Mouse (Mus musculus) MEL (cell line): Measurements from ENCODE around the gene Hrh1. TPM values are rescaled to one million over a fixed set of nuclear protein-coding genes. Genes with fewer than 3 reads are reported as not detected.

ENCODE experiments used
- DNase-seq: peaks from one replicate; pipeline ENCODE4 v3.0.0; 2011; ENCODE audit warnings: low read depth, low spot score
- H3K27ac ChIP-seq: 2 replicates; pipeline ENCODE4 v1.5.1; 2012; ENCODE audit warnings: low read depth, mild to moderate bottlenecking, control low read depth, low read length, moderate library complexity; ENCODE audit not compliant: control insufficient read depth
- H3K27me3 ChIP-seq, 2 experiments: fragments of 150-350 bp in 1 of 2; sonication (generic) in 1 of 2; 2 replicates each; pipeline ENCODE4 v1.6.1; 2012; ENCODE audit warnings: low read length in 2 of 2, mild to moderate bottlenecking in 2 of 2, improper control_type of control experiment in 1 of 2, moderate library complexity in 1 of 2; ENCODE audit not compliant: insufficient read depth in 2 of 2, control insufficient read depth in 1 of 2
- H3K36me3 ChIP-seq, 2 experiments: 2 replicates each; pipeline ENCODE4 v1.6.1; 2012 to 2014; ENCODE audit warnings: low read length in 2 of 2, improper control_type of control experiment in 1 of 2, inconsistent platforms in 1 of 2, mild to moderate bottlenecking in 1 of 2; ENCODE audit not compliant: insufficient read depth in 2 of 2, control insufficient read depth in 1 of 2
- H3K4me1 ChIP-seq, 2 experiments: fragments of 150-350 bp in 1 of 2; sonication (generic) in 1 of 2; 2 replicates each; pipeline ENCODE4 v1.6.1; 2012; ENCODE audit warnings: low read length in 2 of 2, improper control_type of control experiment in 1 of 2, mild to moderate bottlenecking in 1 of 2; ENCODE audit not compliant: insufficient read depth in 2 of 2, control insufficient read depth in 1 of 2
- H3K4me3 ChIP-seq, 2 experiments: fragments of 150-350 bp in 1 of 2; sonication (generic) in 1 of 2; 2 replicates each; pipeline ENCODE4 v1.5.1; 2012; ENCODE audit warnings: low read depth in 2 of 2, low read length in 2 of 2, mild to moderate bottlenecking in 2 of 2, moderate library complexity in 2 of 2, control low read depth in 1 of 2, improper control_type of control experiment in 1 of 2; ENCODE audit not compliant: control insufficient read depth in 1 of 2, insufficient read depth in 1 of 2
- H3K79me2 ChIP-seq: 2 replicates; pipeline ENCODE4 v1.6.1; 2012; ENCODE audit warnings: mild to moderate bottlenecking, low read length, moderate library complexity; ENCODE audit not compliant: control insufficient read depth, poor library complexity, insufficient read depth
- H3K9ac ChIP-seq: 2 replicates; pipeline ENCODE4 v1.6.1; 2012; ENCODE audit warnings: low read depth, mild to moderate bottlenecking, control low read depth, low read length, moderate library complexity; ENCODE audit not compliant: control insufficient read depth, poor library complexity, severe bottlenecking
- H3K9me3 ChIP-seq: fragments of 150-350 bp; sonication (generic); replicated peaks from 2 replicates; pipeline ENCODE4 v1.6.1; 2012; ENCODE audit warnings: mild to moderate bottlenecking, low read length, improper control_type of control experiment, moderate library complexity; ENCODE audit not compliant: insufficient read depth
- CHD1 ChIP-seq: IDR thresholded peaks from 2 replicates; pipeline ENCODE4 v1.6.1; 2012; ENCODE audit warnings: low read depth, mild to moderate bottlenecking, inconsistent platforms, low read length, improper control_type of control experiment
- CTCF ChIP-seq, 3 experiments: IDR thresholded peaks in 2 of 3; conservative IDR thresholded peaks in 1 of 3; 2 replicates each; pipeline ENCODE4 v1.5.1; 2011 to 2012; ENCODE audit warnings: low read length in 3 of 3, low read depth in 2 of 3, mild to moderate bottlenecking in 2 of 3, improper control_type of control experiment in 1 of 3, inconsistent platforms in 1 of 3, mixed read lengths in 1 of 3, moderate library complexity in 1 of 3; ENCODE audit not compliant: control insufficient read depth in 1 of 3, insufficient read depth in 1 of 3, poor library complexity in 1 of 3, severe bottlenecking in 1 of 3
- E2F4 ChIP-seq: IDR thresholded peaks from 2 replicates; pipeline ENCODE4 v1.6.1; 2011; ENCODE audit warnings: low read depth, low read length, improper control_type of control experiment, borderline replicate concordance
- EP300 ChIP-seq, 2 experiments: IDR thresholded peaks; 2 replicates each; pipeline ENCODE4 v1.6.1; 2011; ENCODE audit warnings: improper control_type of control experiment in 2 of 2, low read length in 2 of 2, low read depth in 1 of 2, mild to moderate bottlenecking in 1 of 2
- GABPA ChIP-seq: IDR thresholded peaks from 2 replicates; pipeline ENCODE4 v1.6.1; 2012; ENCODE audit warnings: low read depth, mild to moderate bottlenecking, inconsistent platforms, low read length, improper control_type of control experiment, moderate library complexity
- GATA1 ChIP-seq: IDR thresholded peaks from 2 replicates; pipeline ENCODE4 v1.6.1; 2011; ENCODE audit warnings: low read depth, low read length, improper control_type of control experiment
- JUND ChIP-seq: IDR thresholded peaks from 2 replicates; pipeline ENCODE4 v1.6.1; 2011; ENCODE audit warnings: low read depth, mild to moderate bottlenecking, improper control_type of control experiment, low read length
- KAT2A ChIP-seq: conservative IDR thresholded peaks from 2 replicates; pipeline ENCODE4 v1.6.1; 2012; ENCODE audit warnings: low read depth, low read length, improper control_type of control experiment, inconsistent platforms
- MAFK ChIP-seq: IDR thresholded peaks from 2 replicates; pipeline ENCODE4 v1.6.1; 2011; ENCODE audit warnings: low read depth, mild to moderate bottlenecking, low read length, improper control_type of control experiment, borderline replicate concordance
- MAX ChIP-seq: IDR thresholded peaks from 2 replicates; pipeline ENCODE4 v1.6.1; 2011; ENCODE audit warnings: low read length, improper control_type of control experiment
- MEF2A ChIP-seq: IDR thresholded peaks from 2 replicates; pipeline ENCODE4 v1.6.1; 2014; ENCODE audit warnings: low read depth, mild to moderate bottlenecking, inconsistent platforms, low read length, improper control_type of control experiment; ENCODE audit not compliant: poor library complexity, insufficient replicate concordance, severe bottlenecking; ENCODE audit errors: extremely low read depth
- MXI1 ChIP-seq: IDR thresholded peaks from 2 replicates; pipeline ENCODE4 v1.6.1; 2011; ENCODE audit warnings: mild to moderate bottlenecking, low read depth, low read length, improper control_type of control experiment
- NELFE ChIP-seq: IDR thresholded peaks from 2 replicates; pipeline ENCODE4 v1.6.1; 2011; ENCODE audit warnings: low read depth, low read length, improper control_type of control experiment
- POLR2AphosphoS2 ChIP-seq: IDR thresholded peaks from 2 replicates; pipeline ENCODE4 v1.6.1; 2011; ENCODE audit warnings: low read length, improper control_type of control experiment
- POLR2AphosphoS5 ChIP-seq: IDR thresholded peaks from 2 replicates; pipeline ENCODE4 v1.6.1; 2012; ENCODE audit warnings: low read depth, borderline replicate concordance, mild to moderate bottlenecking, inconsistent platforms, low read length, moderate library complexity, mixed read lengths
- RAD21 ChIP-seq: IDR thresholded peaks from 2 replicates; pipeline ENCODE4 v1.6.1; 2011; ENCODE audit warnings: mild to moderate bottlenecking, low read depth, low read length, improper control_type of control experiment
- RCOR1 ChIP-seq: IDR thresholded peaks from 2 replicates; pipeline ENCODE4 v1.6.1; 2012; ENCODE audit warnings: low read depth, mild to moderate bottlenecking, inconsistent platforms, low read length, improper control_type of control experiment
- SMC3 ChIP-seq: IDR thresholded peaks from 2 replicates; pipeline ENCODE4 v1.6.1; 2011; ENCODE audit warnings: low read depth, low read length, improper control_type of control experiment
- UBTF ChIP-seq: IDR thresholded peaks from 2 replicates; pipeline ENCODE4 v1.6.1; 2012; ENCODE audit warnings: low read depth, mild to moderate bottlenecking, inconsistent platforms, low read length, improper control_type of control experiment, moderate library complexity, borderline replicate concordance; ENCODE audit not compliant: insufficient read depth
- USF1 ChIP-seq: IDR thresholded peaks from 2 replicates; pipeline ENCODE4 v1.6.1; 2014; ENCODE audit warnings: low read depth, mild to moderate bottlenecking, inconsistent platforms, low read length, improper control_type of control experiment, moderate library complexity
- ZC3H11A ChIP-seq: IDR thresholded peaks from 2 replicates; pipeline ENCODE4 v1.6.1; 2012; ENCODE audit warnings: low read depth, mild to moderate bottlenecking, inconsistent platforms, low read length, improper control_type of control experiment
- ZKSCAN1 ChIP-seq: IDR thresholded peaks from 2 replicates; pipeline ENCODE4 v1.6.1; 2012; ENCODE audit warnings: low read depth, mild to moderate bottlenecking, inconsistent platforms, low read length, improper control_type of control experiment, moderate library complexity
- ZMIZ1 ChIP-seq: IDR thresholded peaks from 2 replicates; pipeline ENCODE4 v1.6.1; 2012; ENCODE audit warnings: low read depth, mild to moderate bottlenecking, inconsistent platforms, low read length, improper control_type of control experiment, moderate library complexity
- ZNF384 ChIP-seq: IDR thresholded peaks from 2 replicates; pipeline ENCODE4 v1.6.1; 2012; ENCODE audit warnings: low read depth, mild to moderate bottlenecking, inconsistent platforms, low read length, improper control_type of control experiment
- polyA plus RNA-seq, 2 experiments: library from polyadenylated mRNA; stranded (reverse) in 1 of 2; unstranded in 1 of 2; fragments of >175 nt in 1 of 2; fragments of >200 nt in 1 of 2; gene quantifications; 2 replicates each; pipeline versions ENCODE4 v1.2.1 to v1.2.4; 2012; ENCODE audit warnings: low replicate concordance in 2 of 2, low read depth in 1 of 2; ENCODE audit not compliant: insufficient read length in 2 of 2, insufficient read depth in 1 of 2, missing spikeins in 1 of 2
- total RNA-seq: library from RNA; depleted of rRNA; stranded (reverse); fragments of 300-350 nt; gene quantifications from 2 replicates; pipeline ENCODE4 v1.2.3, GENCODE M21; 2012

Hrh1 gene
- total and polyA plus RNA-seq, 3 experiments: not detected

DNA sequence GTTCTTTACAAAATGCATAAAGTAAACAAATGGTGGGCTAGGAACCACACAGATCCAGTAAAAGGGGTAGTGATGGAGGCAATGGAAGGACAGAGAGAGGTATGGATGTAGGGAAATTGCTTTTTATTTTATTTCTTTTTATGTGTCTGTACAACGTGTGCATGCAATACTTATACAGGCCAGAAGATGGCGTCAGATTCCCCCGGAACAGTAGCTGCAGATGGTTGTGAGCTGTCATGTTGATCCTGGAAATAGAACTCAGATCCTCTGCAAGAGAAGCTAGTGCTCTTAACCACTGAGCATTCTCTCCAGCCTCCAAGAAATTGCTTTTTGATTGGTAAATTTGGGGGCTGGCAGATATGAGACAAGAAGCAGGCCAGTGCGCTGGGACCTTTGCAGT, 65.0 kb downstream of the Hrh1 start:
- H3K4me1 ChIP-seq: no peaks in the 10 kb centered on the region
- TF ChIP-seq MEF2A (no peak), RCOR1 (no peak), CHD1 (no peak), MAX (no peak), CTCF (IDR thresholded peaks at IDR 0.05 in 2 of 3, conservative IDR thresholded peaks at IDR 0.05 in 1 of 3; ENCODE audit: control insufficient read depth in 1 of 3, insufficient read depth in 1 of 3, low read depth in 2 of 3, low read length in 3 of 3, poor library complexity in 1 of 3, severe bottlenecking in 1 of 3) (peak in 2 of 3 experiments; percentile 23 to 27; a peak in 3 of 6 replicates), GABPA (no peak), POLR2AphosphoS5 (no peak), RAD21 (peak; percentile 21), JUND (no peak), GATA1 (no peak), EP300 (IDR thresholded peaks at IDR 0.05; ENCODE audit: low read depth in 1 of 2, low read length in 2 of 2) (no peak), MAFK (no peak), UBTF (no peak), ZNF384 (no peak), ZC3H11A (no peak), SMC3 (peak; percentile 36), MXI1 (no peak)
- no peak overlapping the region for H3K4me3 ChIP-seq
- H3K27me3 ChIP-seq: no peaks in the 10 kb centered on the region
- no peak overlapping the region for H3K9ac ChIP-seq
- no peak overlapping the region for H3K27ac ChIP-seq
- H3K79me2 ChIP-seq: no peaks in the 10 kb centered on the region
- no peaks in the 10 kb centered on the region for H3K9me3 ChIP-seq
- DNase-seq: peak; percentile 4
- no peaks in the 10 kb centered on the region for H3K36me3 ChIP-seq

DNA sequence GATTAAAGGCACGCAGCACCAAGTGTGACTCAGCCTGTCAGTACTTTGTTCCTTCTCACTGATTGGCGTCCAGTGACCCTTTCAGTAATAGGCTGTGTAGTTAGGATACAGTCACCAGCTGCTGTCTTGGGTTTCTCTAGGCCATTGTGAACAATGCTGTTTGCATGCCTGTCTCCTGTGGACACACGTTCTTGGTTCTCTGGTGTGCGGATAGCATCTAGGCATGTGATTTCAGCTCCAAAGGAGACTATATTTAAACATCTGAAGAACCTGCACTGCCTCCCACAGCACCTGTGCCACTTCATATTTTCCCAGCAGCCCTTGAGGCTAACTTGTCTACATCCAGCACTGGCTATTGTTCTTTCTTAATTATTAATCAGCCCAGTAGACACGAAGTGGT, 75.8 kb downstream of the Hrh1 start:
- no peaks in the 10 kb centered on the region for H3K27me3 ChIP-seq
- DNase-seq: no peak

More for the DNA sequence above, 75.8 kb downstream of the Hrh1 start:
- H3K27ac ChIP-seq: no peak overlapping the region
- H3K79me2 ChIP-seq: no peaks in the 10 kb centered on the region
- no peaks in the 10 kb centered on the region for H3K4me1 ChIP-seq
- H3K36me3 ChIP-seq: no peaks in the 10 kb centered on the region
- no peak overlapping the region for H3K9ac ChIP-seq
- no peak for TF ChIP-seq ZMIZ1
- TF ChIP-seq NELFE: no peak
- TF ChIP-seq KAT2A: no peak
- no peak for TF ChIP-seq CTCF (IDR thresholded peaks at IDR 0.05 in 2 of 3, conservative IDR thresholded peaks at IDR 0.05 in 1 of 3; ENCODE audit: control insufficient read depth in 1 of 3, insufficient read depth in 1 of 3, low read depth in 2 of 3, low read length in 3 of 3, poor library complexity in 1 of 3, severe bottlenecking in 1 of 3)
- TF ChIP-seq USF1: no peak
- no peak for TF ChIP-seq RAD21
- TF ChIP-seq MAFK: no peak
- TF ChIP-seq POLR2AphosphoS2: no peak
- TF ChIP-seq ZKSCAN1: no peak
- TF ChIP-seq E2F4: no peak
- TF ChIP-seq MEF2A: no peak
- no peaks in the 10 kb centered on the region for H3K9me3 ChIP-seq
- H3K4me3 ChIP-seq: no peak overlapping the region
